Mouse (Mus musculus): Measurements from ENCODE around the gene Gm4869.
"Not testable (repeated sequence)": the region's sequence is repeated elsewhere in the genome, so short reads cannot be mapped to it uniquely, and the experiment has no call there.

Gene Gm4869

DNA sequence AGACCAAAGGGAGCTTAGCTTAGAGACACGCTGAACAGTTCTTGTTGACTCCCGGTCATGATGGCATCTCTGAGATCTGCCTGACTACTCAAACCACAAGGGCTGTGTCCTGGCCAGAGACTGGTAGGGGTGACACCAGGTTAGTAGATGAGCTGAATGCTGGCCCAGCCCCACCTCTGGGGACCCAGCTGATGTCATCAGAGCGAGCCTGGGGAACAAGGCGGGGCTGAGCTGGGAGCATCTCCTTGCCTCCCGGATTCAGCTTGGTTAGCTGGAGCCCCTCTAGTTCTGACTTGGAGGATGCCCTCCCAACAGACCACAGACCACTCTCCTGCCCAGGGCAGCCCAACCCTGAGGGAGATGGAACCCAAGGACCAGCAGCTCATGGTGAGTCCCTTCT, at the start of gene Gm4869:
Gene Gm4869, plus strand, starts transcription at position 301 of the 400 bp plus-strand sequence.
- DNase-seq (ENCODE audit: low spot score in 2 of 2): no peak

DNA sequence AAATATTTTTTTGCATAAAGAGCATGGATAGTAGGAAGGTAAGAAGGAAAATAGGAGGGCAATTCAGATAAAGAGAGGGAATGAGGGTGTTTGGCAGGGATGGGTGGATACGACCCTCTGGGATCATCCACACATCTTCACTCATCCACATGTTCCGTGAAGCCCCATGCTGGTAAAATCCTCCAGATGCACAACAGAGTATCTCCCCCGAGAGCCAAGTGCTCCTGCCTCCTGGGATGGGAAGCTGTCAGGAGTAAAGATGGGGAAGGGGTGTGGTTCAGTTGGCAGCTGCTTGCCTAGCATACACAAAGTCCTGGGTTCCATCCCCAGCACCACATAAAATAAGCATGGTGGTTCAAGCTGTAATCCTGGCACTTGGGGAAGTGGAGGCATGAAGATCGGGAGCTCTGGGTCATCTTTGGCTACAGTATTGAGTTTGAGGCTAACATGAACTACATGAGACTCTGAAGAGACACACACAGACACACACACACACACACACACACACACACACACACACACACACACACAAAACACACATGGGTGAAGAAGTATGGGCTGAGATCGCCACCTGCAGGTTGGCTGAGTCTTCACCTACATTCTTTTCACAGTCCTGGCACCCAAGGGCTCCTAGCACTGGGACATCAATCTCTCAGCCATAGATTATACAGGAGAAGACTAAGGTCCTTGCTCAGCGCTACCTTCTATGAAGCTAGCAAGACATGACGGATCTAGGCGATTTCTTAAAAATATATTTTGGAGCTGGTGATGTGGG, 49.1 kb upstream of the Gm4869 start:
- no peak for DNase-seq (ENCODE audit: low spot score in 2 of 2)

DNA sequence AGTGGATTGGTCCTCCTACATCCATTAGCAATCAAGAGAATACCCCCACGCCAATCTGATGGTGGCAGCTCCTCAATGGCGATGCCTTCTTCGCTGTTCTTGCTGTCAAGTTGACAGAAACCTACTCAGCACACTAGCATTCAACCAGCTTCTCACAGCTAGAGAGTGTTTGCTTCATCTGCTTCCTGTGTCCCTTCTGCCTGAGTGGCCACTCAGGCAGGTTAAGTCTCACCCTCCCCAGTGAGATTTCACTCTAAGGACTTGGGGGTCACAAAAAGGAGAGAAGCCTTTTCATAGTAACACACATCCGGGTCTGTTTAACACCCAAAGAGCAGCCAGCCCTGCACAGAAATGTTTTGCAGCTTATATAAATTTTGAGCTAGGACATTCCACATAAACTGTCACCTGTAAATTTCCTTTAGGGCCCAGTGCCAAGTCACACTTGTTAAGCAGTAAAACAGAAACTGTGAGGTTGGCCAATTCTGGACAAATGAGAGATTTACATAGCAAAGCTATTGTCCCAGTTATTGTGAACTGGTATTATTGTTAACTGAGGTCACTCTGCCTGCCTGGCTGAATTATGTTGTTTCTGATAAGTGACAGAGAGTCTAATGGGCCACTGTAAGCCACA, 42.7 kb upstream of the Gm4869 start:
- DNase-seq (ENCODE audit: low spot score in 2 of 2): no peak

DNA sequence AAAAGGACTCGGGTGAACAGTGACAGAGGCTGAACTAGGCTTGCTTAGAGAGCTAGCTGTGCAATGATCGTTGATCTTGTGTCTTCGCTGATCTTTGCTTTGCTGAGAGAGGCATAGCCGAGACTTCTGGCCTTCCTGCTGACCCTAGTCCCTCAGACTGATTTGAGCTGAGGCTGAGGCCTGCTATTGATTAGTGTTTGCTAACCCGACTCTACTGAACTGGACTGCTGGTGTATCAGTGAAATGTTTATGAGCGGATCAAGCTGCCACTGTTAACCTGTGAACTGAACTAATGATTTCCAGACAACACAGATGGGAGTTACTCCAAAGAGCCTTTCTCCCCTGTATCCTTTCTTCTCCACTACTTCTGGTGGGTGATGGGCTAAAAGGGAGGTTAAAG, 40.3 kb upstream of the Gm4869 start:
- no peak for DNase-seq (ENCODE audit: low spot score in 2 of 2)

DNA sequence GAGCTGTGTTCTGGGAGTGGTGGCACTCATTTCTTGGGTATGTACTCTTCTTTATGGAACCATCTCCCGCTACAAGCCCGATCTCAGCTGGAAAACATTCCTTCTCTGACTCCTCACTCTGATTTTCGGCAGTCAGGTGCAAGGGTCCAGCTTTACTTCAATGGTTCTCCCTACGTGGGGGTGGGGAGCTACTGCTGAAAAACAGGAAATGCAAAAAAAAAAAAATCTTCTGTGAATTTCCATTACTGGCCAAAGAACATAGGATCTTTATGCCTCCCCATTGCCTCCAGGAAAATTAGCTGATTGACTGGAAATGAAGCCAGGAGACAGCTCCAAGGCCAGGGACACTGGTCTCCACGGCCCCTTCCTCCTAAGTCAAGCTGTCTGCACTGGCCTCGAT, 38.8 kb upstream of the Gm4869 start:
- no peak for DNase-seq (ENCODE audit: low spot score in 2 of 2)

DNA sequence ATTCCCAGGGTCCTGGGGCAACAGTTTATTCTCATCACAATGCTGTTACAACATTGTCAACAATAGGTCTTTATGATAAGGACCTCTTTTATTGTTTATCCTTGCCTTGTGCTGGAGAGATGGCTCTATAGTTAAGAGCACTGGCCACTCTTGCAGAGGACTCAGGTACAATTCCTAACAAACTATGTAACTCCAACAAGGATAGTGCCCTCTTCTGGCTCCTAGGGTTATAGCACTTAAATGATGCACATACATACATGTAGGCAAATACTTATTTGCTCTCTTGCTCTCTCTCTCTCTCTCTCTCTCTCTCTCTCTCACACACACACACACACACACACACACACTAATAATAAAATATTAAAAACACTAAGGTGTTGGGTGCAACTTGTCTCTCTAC, 36.6 kb upstream of the Gm4869 start:
- no peak for DNase-seq (ENCODE audit: low spot score in 2 of 2)

DNA sequence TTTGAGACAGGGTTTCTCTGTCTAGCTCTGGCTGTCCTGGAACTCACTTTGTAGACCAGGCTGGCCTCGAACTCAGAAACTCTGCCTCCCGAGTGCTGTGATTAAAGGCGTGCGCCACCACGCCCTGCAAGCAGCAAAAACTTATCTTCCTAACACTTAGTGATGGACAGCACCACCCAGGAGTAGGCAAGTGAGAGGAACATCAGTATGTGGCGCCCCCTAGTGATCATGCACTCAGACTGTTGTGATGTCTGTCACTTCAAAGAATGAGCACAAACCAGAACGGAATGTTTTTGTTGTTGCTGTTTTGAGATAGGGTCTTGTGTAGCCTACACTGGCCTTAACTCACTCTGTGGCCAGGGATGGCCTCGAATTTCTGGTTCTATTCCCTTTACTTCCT, 34.1 kb upstream of the Gm4869 start:
- peak in 1 of 2 experiments; percentile 29 for DNase-seq (ENCODE audit: low spot score in 2 of 2)

DNA sequence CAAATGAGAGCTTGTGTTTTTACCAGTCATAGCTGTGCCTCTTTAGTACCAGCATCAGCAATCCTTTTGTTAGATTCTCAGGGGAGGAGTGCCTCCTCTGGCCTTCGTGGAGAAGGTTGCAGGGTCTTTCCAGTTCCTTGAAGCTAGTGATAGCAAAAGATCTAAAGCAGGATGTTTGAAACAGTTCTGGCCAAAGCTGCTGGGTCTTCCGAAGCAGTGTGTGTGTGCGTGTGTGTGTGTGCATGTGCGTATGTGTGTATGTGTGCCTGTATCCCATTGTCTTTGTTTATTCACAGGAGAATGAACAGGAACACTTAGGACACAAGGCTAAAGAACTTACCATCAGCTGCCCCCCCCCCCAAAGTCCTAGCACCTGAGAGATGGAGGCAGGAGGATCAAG, 30.8 kb upstream of the Gm4869 start:
- no peak for DNase-seq (ENCODE audit: low spot score in 2 of 2)

DNA sequence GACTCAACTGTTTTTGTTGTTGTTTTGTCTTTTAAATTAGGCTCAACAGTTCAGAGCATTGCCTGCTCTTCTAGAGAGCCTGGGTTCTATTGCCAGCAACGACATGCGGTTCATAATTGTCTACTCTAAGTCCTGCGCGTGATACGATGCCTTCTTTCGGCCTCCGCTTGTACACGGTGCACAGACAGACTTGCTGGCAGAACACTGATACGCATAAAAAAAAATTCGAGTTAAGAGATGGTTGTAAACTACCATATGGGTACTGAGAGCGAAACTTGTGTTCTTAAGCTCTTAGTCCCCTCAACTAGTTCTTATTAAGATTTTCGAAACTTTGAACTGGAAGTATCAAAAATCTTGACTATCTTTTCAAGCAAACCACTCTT, 27.3 kb upstream of the Gm4869 start:
- DNase-seq (ENCODE audit: low spot score in 2 of 2): no peak

DNA sequence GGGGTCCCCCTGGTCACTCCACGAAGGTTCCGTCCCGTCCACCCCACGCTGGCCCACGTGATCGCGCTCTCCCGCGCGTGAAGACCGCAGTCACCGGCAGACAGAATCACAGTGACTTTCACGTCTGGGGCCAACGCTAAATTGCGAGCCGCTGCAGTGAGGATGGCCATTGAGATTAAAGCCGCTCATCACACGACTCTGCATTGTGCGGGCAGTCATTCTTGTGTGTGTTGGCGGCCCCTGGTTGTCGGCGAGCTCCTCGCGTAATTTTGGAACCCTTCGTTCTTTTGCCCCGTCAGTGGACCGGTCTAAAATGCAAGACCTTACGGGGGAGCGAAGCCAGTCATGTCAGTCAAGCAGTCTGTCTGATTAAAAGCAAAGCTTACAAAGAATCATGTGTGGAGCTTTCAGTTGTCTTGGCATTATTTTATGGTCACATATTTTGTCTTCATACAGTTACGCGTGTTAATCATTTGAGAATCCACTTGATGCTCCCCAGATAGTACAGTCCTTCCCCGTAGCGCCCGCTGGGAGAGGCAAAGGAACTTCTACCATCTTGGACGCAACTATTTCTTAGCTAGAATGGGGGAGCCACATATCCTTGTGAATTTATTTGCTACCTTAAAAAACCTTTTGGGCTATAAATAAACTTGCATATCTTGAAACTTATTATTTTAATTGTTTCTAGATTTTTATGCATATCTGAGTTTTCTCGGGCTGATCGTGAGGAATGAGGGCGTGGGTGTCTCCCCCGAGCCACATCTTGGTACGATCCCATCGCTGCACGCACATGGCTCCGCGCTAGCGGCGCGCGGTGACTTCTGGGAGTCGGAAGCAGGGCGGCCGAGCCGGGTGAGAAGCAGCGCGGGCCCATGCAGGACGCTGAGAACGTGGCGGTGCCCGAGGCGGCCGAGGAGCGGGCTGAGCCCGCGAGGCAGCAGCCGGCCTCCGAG, 26.7 kb upstream of the Gm4869 start, which contains the start of gene Eif3b:
Gene Eif3b, plus strand, starts transcription at position 840 of the 953 bp plus-strand sequence.
- peak; percentile 82 for DNase-seq (ENCODE audit: low spot score in 2 of 2)

DNA sequence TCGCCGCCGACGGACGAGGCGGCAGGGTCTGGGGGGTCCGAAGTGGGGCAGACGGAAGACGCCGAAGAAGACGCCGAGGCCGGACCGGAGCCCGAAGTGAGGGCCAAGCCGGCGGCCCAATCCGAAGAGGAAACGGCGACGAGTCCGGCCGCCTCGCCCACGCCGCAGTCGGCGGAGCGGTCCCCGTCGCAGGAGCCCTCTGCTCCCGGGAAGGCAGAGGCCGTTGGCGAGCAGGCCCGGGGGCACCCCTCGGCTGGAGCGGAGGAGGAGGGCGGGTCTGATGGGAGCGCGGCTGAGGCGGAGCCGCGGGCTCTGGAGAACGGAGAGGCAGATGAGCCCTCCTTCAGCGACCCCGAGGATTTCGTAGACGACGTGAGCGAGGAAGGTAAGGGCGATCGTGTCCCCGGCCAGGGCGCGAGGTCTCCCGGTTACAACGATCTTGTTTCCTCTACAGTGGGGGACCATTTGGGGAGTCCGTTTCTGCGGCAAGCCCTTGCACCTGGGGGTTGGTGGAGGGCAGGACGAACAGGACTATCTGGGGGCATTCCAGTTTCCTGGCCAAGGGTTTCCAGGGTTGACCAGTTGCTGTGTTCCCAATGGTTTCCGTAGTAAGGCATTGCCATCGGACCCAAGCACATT, 25.9 kb upstream of the Gm4869 start:
- DNase-seq (ENCODE audit: low spot score in 2 of 2): no peak

DNA sequence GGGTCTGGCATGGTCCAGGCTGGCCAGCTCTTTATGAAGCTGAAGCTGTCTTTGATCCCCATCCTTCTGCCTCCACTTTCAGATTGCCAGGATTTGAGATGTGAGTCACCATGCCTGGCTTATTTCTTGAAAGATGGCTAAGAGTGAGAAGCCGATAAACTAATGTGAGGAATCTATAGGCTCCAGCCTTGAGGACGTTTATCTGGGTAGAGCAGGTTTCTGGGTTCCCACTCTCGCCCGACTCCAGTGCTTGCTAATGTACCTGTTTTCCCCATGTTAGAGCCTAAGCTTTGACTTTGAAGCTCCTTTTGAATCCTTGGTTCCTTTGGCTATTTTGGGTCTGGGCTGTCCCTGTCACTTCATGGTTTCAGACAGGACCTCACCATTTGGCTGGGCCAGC, 24.8 kb upstream of the Gm4869 start:
- DNase-seq (ENCODE audit: low spot score in 2 of 2): no peak

DNA sequence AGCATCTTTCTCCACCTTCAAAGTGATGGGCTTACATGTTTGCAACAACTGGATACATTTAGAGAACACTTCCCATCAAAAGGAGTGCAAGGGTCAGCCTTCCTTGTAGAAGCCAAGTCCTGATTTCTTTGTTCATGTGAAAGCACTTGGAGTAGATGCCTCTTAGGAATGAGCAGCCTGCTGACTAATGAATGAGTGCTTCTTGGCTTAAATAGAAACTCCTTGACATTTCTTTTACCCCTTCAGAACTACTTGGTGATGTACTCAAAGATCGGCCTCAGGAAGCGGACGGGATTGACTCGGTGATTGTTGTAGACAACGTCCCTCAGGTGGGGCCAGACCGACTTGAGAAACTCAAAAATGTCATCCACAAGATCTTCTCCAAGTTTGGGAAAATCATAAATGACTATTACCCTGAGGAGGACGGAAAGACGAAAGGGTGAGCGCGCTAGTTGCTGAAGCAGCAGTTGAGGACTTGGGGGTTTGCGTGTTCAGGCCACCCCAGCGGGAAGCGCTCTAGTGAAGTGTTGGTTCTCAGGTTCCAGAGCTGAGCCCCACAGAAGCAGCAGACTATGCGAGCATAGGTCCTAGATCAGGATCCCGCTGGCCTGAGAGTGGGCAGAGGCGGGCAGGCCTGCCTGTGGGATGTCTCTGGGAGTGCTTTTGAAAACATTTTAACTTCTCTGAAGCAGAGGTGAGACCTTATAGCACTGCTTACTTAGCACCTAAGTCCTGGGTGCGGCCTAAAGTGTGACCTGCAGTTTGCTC, 20.2 kb upstream of the Gm4869 start:
- no peak for DNase-seq (ENCODE audit: low spot score in 2 of 2)

DNA sequence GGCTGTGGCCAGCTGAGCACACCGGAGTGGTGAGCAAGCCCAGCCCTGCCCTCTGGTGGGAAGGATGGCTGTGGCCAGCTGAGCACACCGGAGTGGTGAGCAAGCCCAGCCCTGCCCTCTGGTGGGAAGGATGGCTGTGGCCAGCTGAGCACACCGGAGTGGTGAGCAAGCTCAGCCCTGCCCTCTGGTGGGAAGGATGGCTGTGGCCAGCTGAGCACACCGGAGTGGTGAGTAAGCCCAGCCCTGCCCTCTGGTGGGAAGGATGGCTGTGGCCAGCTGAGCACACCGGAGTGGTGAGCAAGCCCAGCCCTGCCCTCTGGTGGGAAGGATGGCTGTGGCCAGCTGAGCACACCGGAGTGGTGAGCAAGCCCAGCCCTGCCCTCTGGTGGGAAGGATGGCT, 6.3 kb upstream of the Gm4869 start:
- not testable (repeated sequence) for DNase-seq (ENCODE audit: low spot score in 2 of 2)

DNA sequence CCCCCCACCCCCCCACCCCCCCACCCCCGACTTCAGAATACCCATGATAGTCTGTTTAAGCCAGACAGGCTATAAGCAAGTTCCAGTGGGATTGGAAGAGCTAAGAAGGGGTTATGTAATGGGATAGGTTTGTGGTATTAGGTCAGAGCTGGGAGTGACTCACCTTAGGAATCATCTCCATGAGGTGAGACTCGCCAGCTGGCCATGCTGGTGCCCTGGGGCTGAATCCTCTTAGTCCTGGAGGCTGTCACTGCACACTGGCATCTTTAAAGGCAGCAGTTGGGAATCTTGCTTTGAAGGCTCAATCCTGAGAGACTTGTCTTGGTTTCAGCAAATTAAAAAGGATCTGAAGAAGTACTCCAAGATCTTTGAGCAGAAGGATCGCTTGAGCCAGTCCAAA, 4.0 kb upstream of the Gm4869 start:
- DNase-seq (ENCODE audit: low spot score in 2 of 2): no peak

DNA sequence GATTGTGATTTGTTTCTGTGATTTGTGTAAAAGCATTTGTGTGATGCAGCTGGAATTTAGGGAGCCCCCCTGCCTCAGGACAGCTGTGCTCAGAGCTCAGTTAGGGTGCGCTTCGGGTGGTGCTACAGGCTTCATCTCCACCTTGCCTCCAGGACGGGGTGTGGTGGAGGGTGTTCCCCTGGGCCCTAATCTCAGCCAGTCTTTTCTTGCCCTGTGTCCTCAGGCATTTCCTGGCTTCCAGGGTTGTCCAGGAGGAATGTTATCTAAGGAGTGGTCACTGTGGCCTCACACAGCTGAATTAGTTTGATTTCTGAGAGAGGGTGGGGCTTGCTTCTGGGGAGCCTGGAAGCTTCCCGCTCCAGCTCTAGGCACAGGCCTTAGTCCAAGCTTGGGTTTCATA, 1.4 kb upstream of the Gm4869 start:
- no peak for DNase-seq (ENCODE audit: low spot score in 2 of 2)

DNA sequence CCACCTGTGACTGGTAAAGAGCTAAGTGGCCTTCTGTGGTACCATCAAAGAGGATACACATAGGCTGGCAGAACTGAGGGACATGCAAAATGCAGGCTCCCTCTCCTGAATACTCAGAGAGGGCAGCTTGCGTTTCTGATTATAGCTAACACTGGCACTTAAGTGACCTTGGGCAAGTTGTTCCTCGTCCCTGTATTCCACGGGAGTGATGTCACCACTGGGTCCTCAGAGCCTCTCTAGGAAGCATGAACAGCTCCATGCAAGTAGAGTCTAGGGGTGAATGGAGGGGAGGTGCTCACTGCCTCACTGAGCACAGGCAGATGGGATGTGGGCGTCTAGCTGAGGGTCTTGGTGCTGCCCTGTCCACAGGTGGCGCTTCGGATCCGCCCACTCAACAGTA, 609 bp downstream of the Gm4869 start:
- DNase-seq (ENCODE audit: low spot score in 2 of 2): no peak

DNA sequence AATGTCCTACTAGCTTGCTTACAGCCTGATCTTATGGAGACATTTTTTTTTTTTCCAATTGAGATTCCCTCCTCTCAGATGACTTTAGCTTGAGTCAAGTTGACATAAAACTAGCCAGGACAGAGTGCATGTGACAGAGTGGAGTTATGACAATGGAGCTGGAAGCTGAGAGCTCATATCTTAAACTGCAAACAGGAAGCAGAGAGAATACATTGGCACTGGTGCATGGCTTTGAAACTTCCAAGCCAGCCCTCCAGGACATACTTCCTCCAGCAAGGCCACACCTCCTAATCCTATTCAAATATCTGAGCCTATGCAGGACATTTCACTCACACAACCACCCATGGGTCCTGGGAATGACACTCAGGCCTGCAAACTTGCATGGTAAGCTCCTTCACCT, 9.0 kb downstream of the Gm4869 start:
- DNase-seq (ENCODE audit: low spot score in 2 of 2): no peak

DNA sequence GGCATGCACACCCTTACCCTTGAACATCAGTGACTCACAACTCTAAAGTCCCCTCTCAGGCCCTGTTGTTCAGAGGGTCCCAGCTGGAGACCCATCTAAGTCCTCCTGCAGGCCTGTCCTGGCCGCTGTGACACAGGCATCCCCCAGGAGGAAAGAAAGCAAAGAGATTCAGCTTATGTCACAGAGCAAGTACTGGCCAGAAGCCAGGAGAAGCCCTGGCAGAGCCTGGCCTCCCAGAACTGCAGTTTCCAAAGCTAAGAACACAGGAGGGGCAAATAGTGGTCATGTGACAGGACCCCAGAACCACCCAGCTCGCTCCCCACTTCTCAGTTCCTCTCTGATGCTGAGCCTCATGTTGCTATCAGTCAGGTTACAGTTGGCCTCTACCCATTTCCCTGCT, 10.0 kb downstream of the Gm4869 start:
- DNase-seq (ENCODE audit: low spot score in 2 of 2): no peak

DNA sequence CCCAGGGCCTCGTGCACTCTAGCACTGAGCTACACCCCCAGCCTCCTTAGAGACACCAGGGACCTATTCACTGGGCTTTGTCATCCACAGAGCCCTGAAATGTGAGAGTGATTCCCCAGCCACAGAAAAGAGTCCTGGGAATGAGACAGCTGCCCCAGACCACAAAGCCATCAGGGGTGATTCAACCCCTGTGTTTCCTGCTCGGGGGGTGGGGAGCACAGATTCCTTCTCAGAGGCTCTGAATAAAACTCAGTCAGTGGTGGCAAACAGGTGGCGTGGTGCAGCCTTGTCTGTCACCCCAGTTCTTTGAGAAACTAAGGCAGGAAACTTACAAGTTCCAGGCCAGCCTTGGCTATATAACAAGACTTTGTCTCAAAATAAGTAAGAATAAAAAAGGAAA, 16.0 kb downstream of the Gm4869 start:
- DNase-seq (ENCODE audit: low spot score in 2 of 2): no peak

DNA sequence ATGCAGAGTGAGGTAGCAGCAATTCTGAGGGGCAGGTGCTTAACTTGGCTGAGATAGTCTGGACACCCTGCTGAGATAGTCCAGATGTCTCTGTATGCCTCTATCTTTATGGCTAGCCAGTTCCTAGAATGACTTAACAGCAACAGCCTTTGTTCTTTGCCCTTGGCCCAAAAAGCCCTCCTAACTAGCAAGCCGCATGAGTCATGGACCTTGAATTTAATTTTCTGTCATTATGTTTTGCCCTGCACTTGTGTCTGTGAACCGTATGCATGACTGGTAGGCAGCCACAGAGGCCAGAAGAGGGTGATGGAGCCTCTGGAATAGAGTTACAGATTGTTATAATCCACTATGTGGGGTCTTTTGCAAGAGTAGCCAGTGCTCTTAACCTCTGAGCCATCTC, 17.7 kb downstream of the Gm4869 start:
- not testable (repeated sequence) for DNase-seq (ENCODE audit: low spot score in 2 of 2)
